Mouse (Mus musculus) neural tube, embryonic 15.5 days (tissue): Measurements from ENCODE around the gene Rhebl1. TPM values are rescaled to one million over a fixed set of nuclear protein-coding genes. Genes with fewer than 3 reads are reported as not detected.

Experiments used
- ATAC-seq: fragments of 200-750 bp; cut with Nextera tagmentation; 2 replicates; pipeline ENCODE4 v1.8.0; 2017; ENCODE audit warnings: mild to moderate bottlenecking, moderate TSS enrichment, moderate library complexity; ENCODE audit not compliant: low FRiP score
- H3K27ac ChIP-seq: fragments of 300-500 bp; sonication (generic); replicated peaks from 2 replicates; pipeline ENCODE4 v1.5.1; 2015; ENCODE audit warnings: mild to moderate bottlenecking, inconsistent platforms
- H3K27me3 ChIP-seq: fragments of 300-500 bp; sonication (generic); replicated peaks from 2 replicates; pipeline ENCODE4 v1.6.1; 2015; ENCODE audit warnings: inconsistent platforms
- H3K36me3 ChIP-seq: fragments of 300-500 bp; sonication (generic); 2 replicates; pipeline ENCODE4 v1.6.1; 2015; ENCODE audit warnings: inconsistent platforms
- H3K4me1 ChIP-seq: fragments of 300-500 bp; sonication (generic); 2 replicates; pipeline ENCODE4 v1.6.1; 2015; ENCODE audit warnings: inconsistent platforms
- H3K4me2 ChIP-seq: fragments of 300-500 bp; sonication (generic); 2 replicates; pipeline ENCODE4 v1.6.1; 2015; ENCODE audit warnings: inconsistent platforms, mild to moderate bottlenecking, moderate library complexity
- H3K4me3 ChIP-seq: fragments of 300-500 bp; sonication (generic); replicated peaks from 2 replicates; pipeline ENCODE4 v1.5.1; 2015; ENCODE audit warnings: mild to moderate bottlenecking, inconsistent platforms
- H3K9ac ChIP-seq: fragments of 300-500 bp; sonication (generic); replicated peaks from 2 replicates; pipeline ENCODE4 v1.6.1; 2015; ENCODE audit warnings: mild to moderate bottlenecking, inconsistent platforms
- H3K9me3 ChIP-seq: fragments of 300-500 bp; sonication (generic); replicated peaks from 2 replicates; pipeline ENCODE4 v1.6.1; 2016; ENCODE audit warnings: inconsistent platforms
- WGBS: fragments of 180-500 bp; shearing (Covaris S2); methylation state at CpG from one replicate; pipeline ENCODE4 v1.1.7; 2015; ENCODE audit warnings: mixed read lengths; 5-methylcytosine and 5-hydroxymethylcytosine counted together
- polyA plus RNA-seq: library from polyadenylated mRNA; unstranded; fragments of >200 nt; fragmentation: Nextera tagmentation; extraction: Ambion mirVana; gene quantifications from 2 replicates; pipeline ENCODE4 v1.2.1, GENCODE M21; 2015

The Rhebl1 gene
- polyA plus RNA-seq, 1 experiment from 2014 or later = 33.2 TPM

- WGBS = 92% methylated on average over 14 of the region's 14 CpGs
- no peak overlapping the region for H3K27ac ChIP-seq
- no peak overlapping the region for H3K9ac ChIP-seq
Measured at GRCm38 (mm10) chr15:98839161-98839560, 55.2 kb downstream of the Rhebl1 start.

GRCm38 (mm10) chr15:98837743-98838103 lies 56.6 kb downstream of the Rhebl1 start:
- H3K27ac ChIP-seq = no peak overlapping the region
- peaks cover 96% of the 10 kb centered on the region for H3K36me3 ChIP-seq
- no peaks in the 10 kb centered on the region for H3K4me1 ChIP-seq
- no peaks in the 10 kb centered on the region for H3K27me3 ChIP-seq
- H3K4me2 ChIP-seq = no peak overlapping the region
- no peak for ATAC-seq
- no peaks in the 10 kb centered on the region for H3K9me3 ChIP-seq
- WGBS = 78% methylated on average over 4 of the region's 4 CpGs
- H3K9ac ChIP-seq = no peak overlapping the region
- no peak overlapping the region for H3K4me3 ChIP-seq

More at GRCm38 (mm10) chr15:98839161-98839560, 55.2 kb downstream of the Rhebl1 start:
- Histone ChIP-seq H3K27me3 (no peaks in the 10 kb centered on the region), H3K36me3 (peaks cover 100% of the 10 kb centered on the region), H3K4me1 (no peaks in the 10 kb centered on the region), H3K9me3 (no peaks in the 10 kb centered on the region), H3K4me3 (no peak overlapping the region), H3K4me2 (no peak overlapping the region)
- ATAC-seq = no peak

DNA sequence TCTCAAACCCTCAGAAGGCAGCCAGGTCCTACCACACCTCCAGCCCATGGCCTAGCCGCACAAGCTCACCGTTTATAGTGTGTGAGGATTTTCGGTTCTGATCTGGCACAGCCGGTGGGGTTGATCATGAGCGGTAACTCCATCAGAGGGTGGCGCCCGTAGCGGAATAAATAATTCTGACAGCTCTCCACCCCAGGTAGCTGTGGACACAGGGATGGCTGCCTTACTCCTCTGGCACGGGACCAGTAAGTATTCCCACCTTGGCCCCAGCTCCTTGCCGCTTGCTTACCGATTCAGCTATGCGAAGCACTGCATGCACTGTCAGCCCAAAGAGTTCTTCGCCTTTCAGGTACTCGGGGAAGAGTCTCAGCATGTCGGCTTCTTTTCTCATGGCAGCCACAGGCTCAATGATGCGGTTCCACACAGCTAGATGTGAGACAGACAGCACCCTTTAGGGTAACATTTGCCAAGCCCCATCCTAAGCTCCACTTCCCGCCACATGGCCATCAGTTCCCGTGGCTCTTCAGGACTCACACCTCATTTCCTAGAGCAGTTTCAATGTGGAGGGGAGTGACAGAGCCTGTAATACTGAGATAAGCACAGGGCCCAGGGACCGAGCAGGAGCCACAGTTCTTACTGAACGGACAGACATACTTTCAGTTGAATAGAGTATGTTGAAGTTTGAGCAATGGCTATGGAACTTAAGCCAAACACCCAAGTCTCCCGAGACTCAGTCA lies 57.2 kb downstream of the Rhebl1 start:
- no peak for ATAC-seq
- Histone ChIP-seq H3K9me3 (no peaks in the 10 kb centered on the region), H3K4me1 (peaks cover under 1% of the 10 kb centered on the region; the same call in 1 of the 2 replicates), H3K4me3 (no peak overlapping the region), H3K36me3 (peaks cover 90% of the 10 kb centered on the region), H3K27me3 (no peaks in the 10 kb centered on the region), H3K27ac (no peak overlapping the region), H3K9ac (no peak overlapping the region), H3K4me2 (no peak overlapping the region)
- WGBS = 95% methylated on average over 21 of the region's 21 CpGs

- no peak for ATAC-seq
- Histone ChIP-seq H3K4me3 (no peak overlapping the region), H3K4me2 (no peak overlapping the region), H3K4me1 (peaks cover 7% of the 10 kb centered on the region; the same call in 1 of the 2 replicates), H3K27ac (no peak overlapping the region), H3K9me3 (no peaks in the 10 kb centered on the region), H3K9ac (no peak overlapping the region), H3K36me3 (peaks cover 71% of the 10 kb centered on the region), H3K27me3 (no peaks in the 10 kb centered on the region)
- 94% methylated on average over 14 of the region's 14 CpGs for WGBS
Measured at GRCm38 (mm10) chr15:98835291-98835690, 59.0 kb downstream of the Rhebl1 start.

DNA sequence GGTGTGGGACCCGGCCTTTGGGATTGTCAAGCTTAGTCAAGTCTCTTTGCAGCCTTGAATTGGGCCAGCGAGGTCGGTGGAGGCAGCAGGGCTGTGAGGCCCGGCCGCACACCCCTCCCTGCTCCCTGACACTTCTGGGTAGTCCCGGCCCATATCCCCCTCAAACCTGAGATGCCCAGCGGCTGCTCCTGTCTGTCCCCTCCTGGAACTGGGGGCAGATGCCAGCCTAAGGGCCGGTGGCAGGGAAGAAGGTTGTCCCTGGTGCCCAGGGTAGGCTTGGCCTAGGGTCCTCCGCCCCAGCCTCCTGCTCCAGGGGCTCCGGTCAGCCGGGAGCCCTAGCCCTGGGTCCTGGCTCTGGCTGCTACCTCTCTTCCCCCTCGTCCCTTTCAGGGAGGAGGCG lies 60.3 kb downstream of the Rhebl1 start:
- H3K27ac ChIP-seq = no peak overlapping the region
- no peak overlapping the region for H3K9ac ChIP-seq
- H3K4me3 ChIP-seq = no peak overlapping the region
- H3K4me2 ChIP-seq = no peak overlapping the region
- no peaks in the 10 kb centered on the region for H3K27me3 ChIP-seq
- WGBS = 84% methylated on average over 13 of the region's 13 CpGs
- H3K36me3 ChIP-seq = peaks cover 59% of the 10 kb centered on the region
- ATAC-seq = no peak
- no peaks in the 10 kb centered on the region for H3K9me3 ChIP-seq
- H3K4me1 ChIP-seq = peaks cover 19% of the 10 kb centered on the region

- Histone ChIP-seq H3K27ac (no peak overlapping the region), H3K9me3 (no peaks in the 10 kb centered on the region), H3K9ac (no peak overlapping the region), H3K36me3 (peaks cover 51% of the 10 kb centered on the region), H3K4me1 (peaks cover 20% of the 10 kb centered on the region), H3K4me2 (no peak overlapping the region), H3K4me3 (no peak overlapping the region), H3K27me3 (no peaks in the 10 kb centered on the region)
- no peak for ATAC-seq
- 89% methylated on average over 11 of the region's 11 CpGs for WGBS
Measured at GRCm38 (mm10) chr15:98833281-98833680, 61.1 kb downstream of the Rhebl1 start.

DNA sequence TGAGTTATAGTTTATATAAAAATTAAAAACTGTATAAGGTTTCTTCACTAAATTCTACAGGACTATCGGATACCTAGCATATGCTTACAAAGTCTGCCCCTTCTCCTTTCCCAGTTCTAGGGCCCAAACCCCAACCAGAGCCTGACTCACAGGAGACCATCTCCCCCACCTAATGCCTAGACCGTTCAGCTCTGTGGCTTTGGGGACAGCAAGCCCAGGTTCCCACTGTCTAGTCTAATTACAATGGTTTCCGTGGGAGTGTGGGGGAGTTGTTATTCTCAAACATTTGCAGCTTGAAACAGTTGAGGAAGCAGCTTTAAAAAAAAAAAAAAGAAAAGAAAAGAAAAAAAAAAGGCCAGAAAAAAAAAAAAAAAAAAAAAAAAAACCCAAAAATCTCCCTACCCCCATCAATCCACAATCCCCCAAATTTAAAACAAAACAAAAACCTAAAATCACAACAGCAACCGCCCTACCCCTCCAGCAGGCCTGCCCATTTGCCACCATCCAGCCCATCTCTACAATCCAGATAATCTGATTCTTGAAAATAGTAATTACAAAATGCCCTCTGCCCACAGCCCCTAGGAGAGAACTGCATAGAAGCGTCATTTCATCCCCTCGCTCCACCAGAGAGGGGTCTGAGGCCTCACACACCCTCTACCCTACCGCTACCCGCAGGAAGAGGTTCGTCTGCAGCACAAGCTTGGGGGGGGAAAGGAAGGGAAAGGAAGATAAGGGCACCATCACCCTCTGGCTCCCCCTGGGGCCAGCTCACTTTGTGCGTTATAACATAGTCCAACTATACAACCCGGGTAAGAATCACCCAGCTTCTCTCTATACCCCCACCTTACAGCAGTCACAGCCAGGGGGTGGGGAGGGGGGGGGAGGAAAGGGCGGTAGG lies 61.9 kb downstream of the Rhebl1 start:
- 64% methylated on average over 12 of the region's 12 CpGs for WGBS
- Histone ChIP-seq H3K27ac (0 out of 2 replicates have a peak overlapping the region, but pooled peaks have one; percentile 84), H3K4me1 (peaks cover 20% of the 10 kb centered on the region), H3K9me3 (no peaks in the 10 kb centered on the region), H3K9ac (no peak overlapping the region), H3K27me3 (no peaks in the 10 kb centered on the region), H3K4me2 (peak overlapping the region; percentile 70), H3K4me3 (no peak overlapping the region), H3K36me3 (peaks cover 43% of the 10 kb centered on the region)
- no peak for ATAC-seq

GRCm38 (mm10) chr15:98831684-98832035 lies 62.7 kb downstream of the Rhebl1 start:
- 13% methylated on average over 9 of the region's 9 CpGs for WGBS
- Histone ChIP-seq H3K27ac (peak overlapping the region; percentile 84), H3K27me3 (no peaks in the 10 kb centered on the region), H3K9me3 (no peaks in the 10 kb centered on the region), H3K4me3 (peak overlapping the region; percentile 63), H3K9ac (peak overlapping the region; percentile 51), H3K4me1 (peaks cover 20% of the 10 kb centered on the region), H3K36me3 (peaks cover 35% of the 10 kb centered on the region), H3K4me2 (peak overlapping the region; percentile 70)
- peak; percentile 40; the same call in 1 of the 2 replicates for ATAC-seq

GRCm38 (mm10) chr15:98830736-98831683 lies 63.3 kb downstream of the Rhebl1 start, which contains the start of gene Prkag1:
TSS of gene Prkag1 (minus strand) at chr15:98831521.
- under 1% methylated on average over 64 of the region's 66 CpGs for WGBS
- H3K36me3 ChIP-seq = peaks cover 29% of the 10 kb centered on the region
- H3K4me2 ChIP-seq = peak within 1 kb of the TSS; percentile 70
- H3K4me3 ChIP-seq = peak within 1 kb of the TSS; percentile 63
- H3K4me1 ChIP-seq = peaks cover 20% of the 10 kb centered on the region
- no peaks in the 10 kb centered on the region for H3K9me3 ChIP-seq
- H3K9ac ChIP-seq = peak within 1 kb of the TSS; percentile 72
- no peaks in the 10 kb centered on the region for H3K27me3 ChIP-seq
- peak within 1 kb of the TSS; percentile 84 for H3K27ac ChIP-seq
- ATAC-seq = peak; percentile 98
